Mouse (Mus musculus): ENCODE measurements at regions not wholly inside any gene's neighbourhood (a gene's known extent, or its start where the extent isn't known, plus 50 kb on each side); places are given as distances from the start of the nearest gene placed in this dataset.
"Not testable (repeated sequence)": the region's sequence is repeated elsewhere in the genome, so short reads cannot be mapped to it uniquely, and the experiment has no call there.

GRCm38 (mm10) chr11:22461019-22461735, 50.7 kb upstream of the Tmem17 start:
- TF ChIP-seq POLR2A (IDR thresholded peaks at IDR 0.05; ENCODE audit: low read depth, low read length); CTCF (IDR thresholded peaks at IDR 0.05; ENCODE audit: borderline replicate concordance, insufficient read depth, low read length): not testable (repeated sequence)

All from embryonic fibroblast, embryonic 13.5 days (primary cell).